Mouse (Mus musculus): ENCODE data around the gene Rps4x.

Rps4x gene

DNA sequence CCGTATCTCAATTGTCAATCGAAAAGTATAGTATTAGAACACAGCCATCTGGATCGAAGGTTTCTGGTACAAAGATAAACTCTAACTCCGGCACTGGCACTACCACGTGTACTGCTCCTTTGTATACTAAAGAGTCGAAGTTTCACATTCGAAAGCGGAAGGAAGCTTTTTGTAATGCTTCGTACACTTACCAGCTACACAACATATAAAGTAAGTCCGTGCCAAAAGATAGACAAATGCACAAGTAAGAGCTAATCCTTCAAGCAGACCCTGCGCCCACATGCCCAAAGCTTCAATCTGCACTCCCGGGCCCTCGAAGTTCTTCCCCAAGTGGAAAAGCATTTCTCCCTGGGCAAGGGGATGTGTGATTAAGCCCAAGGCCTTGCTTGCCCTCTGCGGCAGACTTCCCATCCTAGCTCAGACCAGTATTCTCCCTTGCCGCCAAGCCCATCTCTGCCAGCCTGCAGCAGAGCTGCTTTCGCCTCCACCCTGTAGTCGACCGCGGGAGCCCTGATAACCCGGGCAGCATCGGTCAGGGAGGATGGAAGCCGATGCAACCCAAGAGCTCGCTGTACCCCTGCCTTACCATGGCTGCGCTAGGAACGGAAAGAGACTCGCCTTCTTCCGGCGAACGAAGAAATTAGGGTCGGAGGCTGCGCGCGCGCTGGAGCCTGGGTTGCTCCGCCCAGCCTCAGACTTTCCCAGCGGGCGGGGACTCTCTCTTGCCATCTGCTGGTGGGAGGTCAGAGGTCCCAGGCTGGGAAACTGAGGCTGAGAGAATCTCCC, at the start of gene Rps4x:
TSS of gene Rps4x (minus strand) at position 683 of the 786 bp plus-strand sequence.
- WGBS, result 2% methylated on average over 37 of the region's 37 CpGs

DNA sequence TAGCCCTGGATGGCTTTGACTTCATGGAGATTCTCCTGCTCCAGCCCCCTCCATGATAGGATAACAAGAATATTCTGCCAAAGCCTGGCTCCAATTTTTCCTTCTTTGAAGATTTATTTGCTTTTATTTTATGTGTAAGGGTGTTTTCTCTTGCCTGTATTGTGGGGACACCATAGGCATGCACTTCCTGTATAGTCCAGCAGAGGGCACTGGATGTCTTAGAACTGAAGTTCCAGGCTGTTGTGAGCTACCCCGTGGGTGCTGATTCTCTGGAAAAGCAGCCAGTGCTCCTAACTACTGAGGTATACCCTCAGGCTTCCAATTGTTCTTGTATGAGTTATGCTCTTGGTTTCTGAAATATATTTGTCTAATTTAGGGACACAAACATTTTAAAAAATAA, 29.9 kb upstream of the Rps4x start:
- 15% methylated on average over 1 of the region's 1 CpGs for WGBS

DNA sequence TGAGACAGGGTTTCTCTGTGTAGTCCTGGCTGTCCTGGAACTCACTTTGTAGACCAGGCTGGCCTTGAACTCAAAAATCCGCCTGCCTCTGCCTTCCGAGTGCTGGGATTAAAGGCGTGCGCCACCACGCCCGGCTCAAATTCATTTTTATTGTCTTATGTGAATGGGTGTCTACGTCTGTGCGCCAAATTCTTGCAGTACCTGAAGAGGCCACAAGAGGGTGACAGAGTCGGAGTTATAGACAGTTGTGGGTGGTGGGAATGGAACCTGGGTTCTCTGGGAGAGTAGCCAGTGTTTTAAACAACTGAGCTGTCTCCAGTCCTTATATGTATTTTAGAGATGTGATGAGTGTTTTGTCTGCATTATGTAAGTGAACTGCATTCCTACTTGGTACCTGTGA, 26.2 kb upstream of the Rps4x start:
- WGBS, result 44% methylated on average over 9 of the region's 9 CpGs

DNA sequence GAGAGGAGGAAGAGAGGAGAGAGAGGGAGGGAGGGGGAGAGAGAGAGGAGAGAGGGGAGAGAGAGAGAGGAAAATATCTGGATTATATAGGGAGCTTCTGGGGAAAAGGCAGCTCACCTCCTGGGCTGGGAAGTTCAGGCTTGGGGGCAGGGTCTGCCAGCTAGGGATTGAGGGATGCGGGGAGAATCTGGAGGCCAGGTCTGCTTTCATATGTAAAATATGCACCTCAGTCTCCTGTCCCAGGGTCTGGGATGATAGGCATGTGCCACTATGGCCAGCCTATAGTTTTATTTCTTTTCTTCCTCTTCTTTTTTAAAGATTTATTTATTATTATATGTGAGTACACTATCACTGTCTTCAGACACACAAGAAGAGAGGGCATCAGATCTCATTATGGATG, 1.6 kb upstream of the Rps4x start:
- 82% methylated on average over 1 of the region's 1 CpGs for WGBS

DNA sequence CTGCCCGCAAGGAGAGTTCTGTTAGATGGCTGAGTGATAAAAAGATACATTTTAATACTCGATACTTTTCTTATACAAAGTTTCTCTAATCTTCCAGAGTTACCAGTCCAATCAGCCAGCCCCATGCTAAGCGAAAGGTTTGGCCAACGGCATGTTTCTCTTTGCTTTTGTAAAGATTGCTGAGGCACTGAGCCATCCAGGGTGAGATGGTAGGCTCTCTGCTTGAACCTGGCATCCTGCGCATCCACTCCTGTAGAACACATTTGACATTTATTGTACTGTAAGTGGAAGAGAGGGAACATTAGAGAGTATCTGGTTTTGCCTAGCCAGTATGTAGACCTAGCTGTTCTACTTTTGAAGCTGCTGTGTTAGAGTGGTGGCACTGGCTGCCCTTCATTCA, 387 bp upstream of the Rps4x start:
- 36% methylated on average over 5 of the region's 5 CpGs for WGBS

DNA sequence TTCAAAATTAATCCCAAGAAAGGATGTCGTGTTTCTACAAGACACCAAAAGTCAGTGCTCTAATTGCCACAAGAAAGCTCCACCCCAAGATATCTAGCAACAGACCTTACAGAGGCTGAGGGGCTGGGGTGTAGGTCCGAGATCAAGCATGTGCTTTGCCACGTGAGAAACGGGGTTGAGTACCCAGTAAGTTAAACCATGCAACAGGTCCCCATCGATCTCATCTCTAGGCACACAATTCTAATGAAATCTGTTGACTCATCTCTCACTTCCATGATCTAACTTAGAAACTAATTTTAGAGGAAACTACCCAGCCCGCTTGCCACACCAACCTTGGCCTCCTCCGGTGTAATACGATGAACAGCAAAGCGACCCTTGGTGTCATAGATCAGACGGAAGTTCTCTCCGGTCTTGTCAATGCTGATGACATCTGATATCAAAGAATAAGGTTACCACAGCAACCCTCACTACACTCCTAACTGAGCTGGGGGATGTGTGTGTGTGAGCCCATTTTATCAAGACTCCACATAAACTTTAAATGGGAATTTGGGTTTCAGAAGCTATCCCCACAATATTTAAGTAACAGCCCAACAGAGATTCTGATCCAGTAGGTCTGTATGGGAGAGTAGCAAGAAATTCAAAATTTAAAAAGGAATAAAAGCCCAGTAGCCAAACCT, 2.0 kb downstream of the Rps4x start:
- 19% methylated on average over 11 of the region's 11 CpGs for WGBS

DNA sequence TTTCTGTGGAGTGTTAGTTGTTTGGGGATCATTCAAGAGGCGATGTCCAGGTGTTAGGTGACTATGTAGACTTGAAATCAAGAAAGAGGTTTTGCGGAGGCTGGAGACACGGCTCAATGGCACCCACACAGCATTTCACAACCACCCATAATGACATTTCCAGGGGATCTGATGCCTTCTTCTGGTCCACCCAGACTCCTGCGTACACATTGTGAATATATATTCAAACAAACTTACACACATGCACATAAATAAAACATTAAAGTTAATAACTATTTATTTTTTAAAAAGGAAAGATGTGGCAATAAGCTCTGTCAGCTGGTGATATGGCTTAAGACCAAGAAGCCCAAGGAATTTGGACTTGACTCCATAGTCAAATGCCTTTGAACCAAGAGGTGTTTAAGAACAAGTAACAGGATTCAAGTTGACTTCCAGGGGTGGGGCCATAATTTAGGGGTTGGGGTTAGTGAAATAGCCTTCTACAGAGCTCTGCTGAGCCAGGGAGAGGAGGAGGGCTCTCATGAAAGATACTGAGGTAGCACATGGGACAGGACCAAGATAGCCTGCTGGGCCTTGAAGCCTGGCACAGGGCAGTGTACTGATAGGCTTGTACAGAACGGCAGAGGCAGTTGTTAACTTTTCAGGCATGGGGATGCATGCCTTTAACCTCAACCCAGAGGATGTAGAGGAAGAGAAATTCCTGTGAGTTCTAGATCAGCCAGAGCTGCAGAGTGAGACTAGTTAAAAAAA, 13.5 kb downstream of the Rps4x start:
- WGBS, result 90% methylated on average over 5 of the region's 5 CpGs

DNA sequence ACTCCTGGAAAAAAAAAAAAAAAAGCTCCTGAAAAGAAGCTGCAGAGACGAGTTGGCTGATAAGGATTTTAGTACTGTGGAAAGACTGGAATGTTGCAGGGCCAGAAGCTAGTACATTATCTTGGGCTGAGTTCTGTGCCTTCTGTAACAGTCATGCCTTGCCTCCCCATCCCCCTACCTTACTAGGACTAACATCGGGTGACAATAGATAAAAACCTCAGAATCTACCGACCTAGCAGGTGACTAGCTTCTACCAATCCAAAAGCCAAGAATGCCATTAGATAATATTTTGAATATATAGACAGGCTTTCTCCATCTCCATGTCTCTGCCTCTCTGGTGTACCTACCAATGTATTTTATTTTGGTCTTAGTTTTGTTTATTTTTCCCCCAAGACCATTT, 18.3 kb downstream of the Rps4x start:
- WGBS, result 69% methylated on average over 3 of the region's 3 CpGs

DNA sequence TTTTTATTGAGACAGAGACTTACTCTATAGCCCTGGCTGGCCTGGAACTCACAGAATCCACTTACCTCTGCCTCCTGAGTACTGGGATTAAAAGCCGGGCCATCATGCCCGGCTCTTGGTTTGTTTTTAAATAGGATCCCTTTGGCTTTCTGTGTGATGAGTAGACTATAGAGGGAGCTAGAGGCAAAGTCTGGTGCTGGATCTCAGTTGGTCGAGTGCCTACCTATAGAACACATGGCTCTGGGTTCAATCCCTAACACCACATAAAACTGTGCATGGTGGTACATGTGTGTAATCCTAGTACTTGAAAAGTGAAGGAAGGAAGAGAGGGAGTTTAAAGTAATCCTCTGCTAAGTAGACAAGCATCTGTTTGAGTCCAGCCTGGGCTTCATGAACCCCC, 19.1 kb downstream of the Rps4x start:
- 56% methylated on average over 3 of the region's 3 CpGs for WGBS

DNA sequence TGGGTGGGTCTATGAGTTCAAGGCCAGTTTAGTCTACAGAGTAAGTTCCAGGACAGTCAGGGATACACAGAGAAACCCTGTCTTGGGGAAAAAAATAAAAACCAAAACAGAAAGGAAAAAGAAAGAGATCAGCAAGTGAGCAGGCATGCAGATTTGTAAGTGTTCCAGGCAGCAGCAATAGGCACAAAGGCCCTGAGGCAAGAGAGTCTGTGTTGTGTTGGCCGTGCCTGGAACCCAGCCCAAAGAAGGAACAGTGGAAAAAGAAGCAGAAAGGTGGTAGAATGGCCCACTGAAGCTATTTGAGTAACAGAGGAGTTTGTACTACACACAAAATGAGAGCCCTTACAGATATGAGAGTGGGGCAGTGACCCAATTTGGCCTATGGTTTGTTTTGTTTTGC, 19.5 kb downstream of the Rps4x start:
- 61% methylated on average over 1 of the region's 1 CpGs for WGBS

DNA sequence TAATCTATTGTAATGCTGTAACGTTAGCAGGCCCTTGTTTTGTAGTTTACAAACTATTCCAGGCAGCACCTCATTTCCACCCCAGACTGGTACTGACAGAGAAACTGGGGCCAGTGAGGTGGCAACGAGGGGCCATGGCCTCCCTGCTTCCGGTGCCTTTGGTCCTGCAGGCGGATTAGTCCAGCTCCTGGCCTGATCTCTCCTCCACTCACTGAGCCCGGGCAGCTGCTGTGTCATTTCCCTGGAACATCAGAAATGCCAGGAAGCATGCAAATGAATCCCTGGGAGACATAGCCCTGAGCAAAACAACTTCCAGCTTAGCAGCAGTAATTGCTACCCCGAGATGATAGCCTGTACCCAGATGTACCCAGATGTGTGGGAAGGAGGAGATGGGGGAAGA, 22.2 kb downstream of the Rps4x start:
- 30% methylated on average over 6 of the region's 6 CpGs for WGBS

DNA sequence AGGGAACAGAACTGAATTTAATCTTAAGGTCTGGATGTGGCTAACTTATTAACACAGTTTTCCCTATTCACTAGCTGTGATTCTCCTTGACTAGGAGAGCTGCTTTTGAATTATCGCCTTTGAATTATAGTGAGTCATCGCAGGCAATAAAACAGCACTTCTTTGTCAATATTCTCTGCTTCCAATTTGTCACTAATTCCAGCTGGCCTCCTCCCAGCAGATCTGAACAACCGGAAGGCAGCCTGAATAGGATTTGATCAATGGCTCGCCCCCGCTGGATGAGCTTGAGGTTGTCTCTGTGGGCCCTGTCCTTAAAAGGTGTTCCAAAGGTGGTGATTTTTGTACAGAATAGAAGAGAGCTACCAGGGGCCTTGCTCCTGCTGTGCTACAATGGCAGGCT, 22.7 kb downstream of the Rps4x start:
- 47% methylated on average over 5 of the region's 5 CpGs for WGBS

DNA sequence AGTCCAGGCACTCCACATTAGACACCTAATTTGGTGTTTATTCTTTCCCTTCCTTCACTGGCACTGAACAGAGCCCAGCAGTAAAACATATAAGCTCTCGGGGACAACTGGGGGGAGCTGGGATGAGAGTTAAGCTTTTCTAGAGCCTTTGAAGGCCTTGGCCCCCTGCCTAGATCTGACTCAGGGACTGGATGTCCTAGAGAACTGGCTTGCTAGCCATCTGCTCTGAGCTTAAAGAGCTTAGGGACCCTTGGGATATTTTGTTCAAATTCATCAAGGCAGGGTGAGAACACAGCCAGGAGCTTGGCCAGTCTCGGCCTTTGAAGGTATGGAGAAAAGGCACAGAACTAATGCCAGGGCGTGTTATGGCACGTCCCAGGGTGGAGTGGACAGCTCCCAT, 25.7 kb downstream of the Rps4x start:
- 66% methylated on average over 4 of the region's 4 CpGs for WGBS

DNA sequence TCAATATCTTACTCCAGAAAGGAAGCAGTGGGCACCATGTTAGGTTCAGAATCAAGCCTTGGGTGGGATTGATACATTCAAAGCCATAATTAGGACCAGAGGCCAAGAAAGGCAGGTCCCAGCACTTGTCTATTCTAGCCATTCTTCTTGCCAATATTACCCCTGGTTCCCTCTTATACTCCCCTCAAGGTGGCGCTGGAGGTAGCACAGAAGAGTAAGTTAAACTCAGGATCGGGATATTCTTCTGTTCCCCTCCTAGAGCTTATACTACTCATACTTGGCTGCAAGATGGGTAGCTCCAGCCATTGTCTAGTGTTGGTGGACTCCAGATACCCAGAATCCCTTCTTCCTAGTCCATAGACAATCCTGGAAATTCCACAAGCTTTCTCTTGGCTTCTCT, 26.1 kb downstream of the Rps4x start:
- WGBS, result 35% methylated on average over 2 of the region's 2 CpGs

DNA sequence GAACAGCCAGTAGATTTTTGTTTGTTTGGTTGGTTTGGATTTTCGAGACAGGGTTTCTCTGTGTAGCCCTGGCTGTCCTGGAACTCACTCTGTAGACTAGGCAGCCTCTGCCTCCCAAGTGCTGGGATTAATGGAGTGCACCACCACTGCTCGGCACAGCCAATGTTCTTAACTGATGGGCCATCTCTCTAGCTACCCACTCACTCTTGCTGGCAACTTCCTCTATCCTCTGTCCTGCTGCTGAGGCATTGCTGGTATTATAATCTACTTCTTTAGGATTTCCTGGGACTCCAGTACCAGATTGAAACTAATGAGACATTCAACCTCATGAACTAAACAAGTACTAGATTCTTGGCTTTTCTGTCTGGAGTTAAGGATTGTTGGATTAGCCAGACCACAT, 28.7 kb downstream of the Rps4x start:
- 88% methylated on average over 2 of the region's 2 CpGs for WGBS

DNA sequence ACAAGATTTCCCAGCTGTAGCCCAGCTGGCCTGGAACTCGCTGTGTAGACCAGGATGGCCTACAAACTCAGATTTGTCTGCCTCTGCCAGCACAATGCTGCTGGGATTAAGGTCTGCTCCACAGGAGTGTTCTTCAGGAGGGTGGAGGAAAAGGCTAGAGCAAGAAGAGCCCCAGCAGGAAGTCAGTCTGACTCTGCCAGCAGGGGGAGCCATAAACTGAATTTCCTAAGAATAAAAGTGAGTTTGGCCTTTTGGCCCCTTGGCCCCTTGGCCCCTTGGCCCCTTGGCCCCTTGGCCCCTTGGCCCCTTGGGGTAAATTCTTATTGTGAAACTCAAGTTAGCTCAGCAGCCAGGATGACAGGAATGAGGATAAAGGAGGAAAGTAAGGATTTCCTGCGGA, 29.4 kb downstream of the Rps4x start:
- 88% methylated on average over 2 of the region's 2 CpGs for WGBS

DNA sequence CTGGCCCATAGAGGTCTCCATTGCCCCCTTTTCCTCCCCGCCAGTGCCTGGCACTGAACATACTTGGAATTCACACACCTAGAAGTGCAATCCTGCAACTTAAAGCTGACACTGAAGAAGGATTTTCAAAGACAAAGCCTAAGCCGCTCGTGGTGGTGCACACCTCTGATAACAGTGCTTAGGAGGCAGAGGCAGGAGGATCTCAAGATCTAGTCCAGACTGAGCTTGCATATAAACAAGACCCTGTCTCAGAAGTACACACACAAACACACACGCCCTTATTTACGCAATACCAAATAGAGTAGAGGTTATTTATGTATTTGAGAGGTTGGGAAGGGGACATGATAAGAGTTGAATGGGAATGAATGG, 31.8 kb downstream of the Rps4x start:
- 41% methylated on average over 5 of the region's 5 CpGs for WGBS

DNA sequence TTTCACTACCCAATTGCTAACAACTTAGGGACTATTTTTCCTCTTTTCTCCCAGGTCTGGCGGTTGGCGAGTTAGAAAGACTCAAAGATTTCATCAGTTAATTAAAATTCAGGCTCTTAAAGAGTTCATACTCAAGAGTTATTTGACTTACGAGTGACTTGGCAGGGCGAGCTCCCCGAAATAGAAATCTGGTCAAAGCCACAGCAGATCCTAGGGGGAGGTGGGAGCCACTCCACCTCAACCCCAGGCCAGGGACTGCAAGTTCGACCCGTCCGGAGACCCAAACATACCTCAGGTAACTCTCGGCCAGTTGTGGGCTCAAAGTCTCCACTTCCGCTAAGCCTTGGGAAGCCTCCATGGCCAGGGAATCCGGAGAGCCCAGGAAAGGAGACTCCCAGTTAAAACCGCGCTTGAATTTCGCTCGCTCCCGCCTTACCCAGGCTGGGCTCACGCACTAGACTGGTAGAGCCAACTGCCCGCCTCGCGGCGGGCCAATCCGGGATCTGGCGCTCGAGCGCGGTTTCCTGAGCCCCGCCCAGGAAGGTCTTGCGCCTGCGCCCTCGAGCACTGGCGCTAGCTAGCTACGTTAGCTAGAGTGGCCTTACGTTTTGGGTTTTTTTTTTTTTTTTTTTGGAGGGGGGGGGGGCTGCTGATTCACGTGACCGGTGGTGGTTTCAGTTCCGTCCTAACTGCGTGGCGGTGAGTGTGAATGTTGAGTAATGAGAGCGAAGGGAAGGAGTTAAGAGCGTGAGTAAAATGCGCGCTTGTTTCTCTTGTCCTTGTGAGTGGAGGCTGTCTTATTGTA, 32.4 kb downstream of the Rps4x start, which contains the start of gene Ercc6l:
TSS of gene Ercc6l (minus strand) at position 474 of the 805 bp plus-strand sequence.
- WGBS, result 3% methylated on average over 42 of the region's 42 CpGs

DNA sequence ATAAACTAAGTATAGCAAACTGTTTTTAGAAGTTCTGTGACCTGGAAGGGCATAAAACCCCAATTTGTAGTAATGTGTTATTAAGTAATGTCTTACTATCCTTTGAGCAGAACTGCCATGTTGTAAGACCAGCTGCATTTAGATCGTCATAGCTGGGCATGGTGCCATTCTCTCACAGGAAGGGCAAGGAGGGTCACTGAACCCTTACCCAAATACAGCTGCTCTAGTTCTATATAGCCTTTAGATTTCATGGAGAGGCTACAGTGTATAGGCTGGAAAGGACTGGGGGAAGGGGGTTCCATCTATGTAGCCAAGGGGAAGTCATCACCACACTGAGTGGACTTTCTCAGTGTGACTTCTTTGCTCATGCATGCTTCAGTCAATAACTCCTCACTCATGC, 48.0 kb downstream of the Rps4x start:
- 80% methylated on average over 1 of the region's 1 CpGs for WGBS
